Comparison of ENCODE assay signal across 8 mouse cellular contexts in the genomic region with DNA sequence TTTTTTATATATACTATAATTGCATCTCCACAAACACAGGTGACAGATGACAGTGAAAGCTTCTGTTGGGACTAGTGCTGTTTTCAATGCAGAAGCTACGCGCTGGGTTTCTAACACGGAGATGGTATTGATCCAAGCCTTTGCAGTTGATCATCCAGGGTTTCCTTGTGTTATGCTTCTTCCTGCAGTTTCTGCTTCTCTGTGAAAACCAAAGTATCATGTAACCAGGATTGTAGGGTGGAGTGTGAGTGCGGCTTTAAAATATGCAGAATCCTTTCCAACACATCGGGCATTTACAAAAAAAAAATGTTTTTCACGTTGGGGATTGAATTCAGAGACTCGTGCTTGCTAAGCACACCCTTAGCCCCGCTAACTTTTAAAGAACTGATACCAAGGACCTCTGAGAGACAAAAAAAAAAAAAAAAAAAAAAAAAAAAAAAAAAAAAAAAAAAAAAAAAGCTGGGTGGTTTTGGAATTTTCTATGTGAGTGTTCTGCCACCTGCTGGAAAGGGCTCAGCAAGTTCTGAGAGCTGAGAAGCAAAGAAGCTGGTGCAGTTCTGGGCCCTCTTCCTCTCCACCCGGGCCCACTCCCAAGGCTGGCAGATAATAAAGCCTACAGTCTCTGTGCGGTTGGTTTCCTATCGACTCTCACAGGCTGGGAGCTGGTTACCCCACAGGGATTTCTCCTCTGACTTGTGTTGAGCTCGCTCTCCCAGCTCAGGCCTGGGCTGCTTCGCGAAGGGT.
DNase-seq lines count a peak whose midpoint lies in the region; ATAC-seq and TF ChIP-seq lines count a peak whose summit lies in the region.

No protein-coding gene starts in this region.

- peak; percentile 71 for DNase-seq in adrenal gland, postnatal 14 days
- peak; percentile 24 for DNase-seq in heart, adult 8-10 months (ENCODE audit: low spot score)
- peak; percentile 35 to 44 for DNase-seq in thymus, postnatal 36 days

- no peak for ATAC-seq in embryonic facial prominence, embryonic 13.5 days (ENCODE audit: insufficient number of reproducible peaks, insufficient read depth, low FRiP score, low TSS enrichment, low read depth)
- ATAC-seq in kidney, embryonic 14.5 days (ENCODE audit: low FRiP score, low TSS enrichment): 0 out of 2 replicates have a peak, but pooled peaks have one; percentile 20
- 0 out of 2 replicates have a peak, but pooled peaks have one; percentile 28 for ATAC-seq in limb, embryonic 13.5 days (ENCODE audit: low FRiP score, low read depth)
- peak; percentile 77 for ATAC-seq in neutrophil, adult 5-6 weeks (ENCODE audit: extremely low read depth, insufficient number of reproducible peaks, low FRiP score, poor library complexity, severe bottlenecking)

- TF ChIP-seq CTCF in E14TG2a.4 (conservative IDR thresholded peaks at IDR 0.05; ENCODE audit: low read length): peak; percentile 11; the same call in 1 of the 2 replicates

- no peak overlapping the region for H3K4me3 ChIP-seq in E14TG2a.4 (replicated peaks; ENCODE audit: low read length)
- no peak overlapping the region for H3K4me3 ChIP-seq in embryonic facial prominence, embryonic 13.5 days
- H3K4me3 ChIP-seq in kidney, embryonic 14.5 days (ENCODE audit: low read length): no peak overlapping the region
- H3K4me3 ChIP-seq in limb, embryonic 13.5 days: no peak overlapping the region

- 48% methylated on average over 14 of the region's 14 CpGs for WGBS in embryonic facial prominence, embryonic 13.5 days
- 60% methylated on average over 14 of the region's 14 CpGs for WGBS in kidney, embryonic 14.5 days
- WGBS in limb, embryonic 13.5 days: 62% methylated on average over 14 of the region's 14 CpGs

- H3K36me3 ChIP-seq in E14TG2a.4 (ENCODE audit: insufficient read depth, low read length): no peaks in the 10 kb centered on the region
- no peaks in the 10 kb centered on the region for H3K36me3 ChIP-seq in embryonic facial prominence, embryonic 13.5 days
- H3K36me3 ChIP-seq in kidney, embryonic 14.5 days (ENCODE audit: control insufficient read depth, insufficient read depth, low read length): no peaks in the 10 kb centered on the region
- H3K36me3 ChIP-seq in limb, embryonic 13.5 days: no peaks in the 10 kb centered on the region

- peak overlapping the region; percentile 44; the same call in 1 of the 2 replicates for H3K27ac ChIP-seq in embryonic facial prominence, embryonic 13.5 days
- H3K27ac ChIP-seq in kidney, embryonic 14.5 days (ENCODE audit: low read depth, low read length): no peak overlapping the region; the same call in 1 of the 2 replicates
- no peak overlapping the region for H3K27ac ChIP-seq in limb, embryonic 13.5 days

- 0 out of 2 replicates have a peak overlapping the region, but pooled peaks have one; percentile 7 for H3K4me2 ChIP-seq in embryonic facial prominence, embryonic 13.5 days
- H3K4me2 ChIP-seq in kidney, embryonic 14.5 days (replicated peaks; ENCODE audit: low read depth, low read length): no peak overlapping the region
- H3K4me2 ChIP-seq in limb, embryonic 13.5 days (replicated peaks): no peak overlapping the region

- H3K27me3 ChIP-seq in E14TG2a.4 (ENCODE audit: insufficient read depth, low read length): no peaks in the 10 kb centered on the region
- H3K27me3 ChIP-seq in embryonic facial prominence, embryonic 13.5 days: no peaks in the 10 kb centered on the region
- no peaks in the 10 kb centered on the region for H3K27me3 ChIP-seq in kidney, embryonic 14.5 days (ENCODE audit: control insufficient read depth, insufficient read depth, low read length)
- no peaks in the 10 kb centered on the region for H3K27me3 ChIP-seq in limb, embryonic 13.5 days

- peak overlapping the region; percentile 55; the same call in 1 of the 2 replicates for H3K9ac ChIP-seq in embryonic facial prominence, embryonic 13.5 days
- no peak overlapping the region for H3K9ac ChIP-seq in kidney, embryonic 14.5 days (ENCODE audit: low read depth, low read length)
- H3K9ac ChIP-seq in limb, embryonic 13.5 days: no peak overlapping the region

- H3K9me3 ChIP-seq in E14TG2a.4 (ENCODE audit: low read length): no peaks in the 10 kb centered on the region
- no peaks in the 10 kb centered on the region for H3K9me3 ChIP-seq in embryonic facial prominence, embryonic 13.5 days
- H3K9me3 ChIP-seq in kidney, embryonic 14.5 days (ENCODE audit: control insufficient read depth, low read length): no peaks in the 10 kb centered on the region
- H3K9me3 ChIP-seq in limb, embryonic 13.5 days: no peaks in the 10 kb centered on the region

- H3K4me1 ChIP-seq in E14TG2a.4 (replicated peaks; ENCODE audit: low read depth, low read length): 0 out of 2 replicates have a peak, but pooled peaks cover 3% of the 10 kb centered on the region
- peaks cover 25% of the 10 kb centered on the region for H3K4me1 ChIP-seq in embryonic facial prominence, embryonic 13.5 days
- H3K4me1 ChIP-seq in kidney, embryonic 14.5 days (ENCODE audit: control insufficient read depth, insufficient read depth, low read length): no peaks in the 10 kb centered on the region
- peaks cover 6% of the 10 kb centered on the region for H3K4me1 ChIP-seq in limb, embryonic 13.5 days
